Mouse (Mus musculus): Measurements from ENCODE around the gene Mlkl.

DNA sequence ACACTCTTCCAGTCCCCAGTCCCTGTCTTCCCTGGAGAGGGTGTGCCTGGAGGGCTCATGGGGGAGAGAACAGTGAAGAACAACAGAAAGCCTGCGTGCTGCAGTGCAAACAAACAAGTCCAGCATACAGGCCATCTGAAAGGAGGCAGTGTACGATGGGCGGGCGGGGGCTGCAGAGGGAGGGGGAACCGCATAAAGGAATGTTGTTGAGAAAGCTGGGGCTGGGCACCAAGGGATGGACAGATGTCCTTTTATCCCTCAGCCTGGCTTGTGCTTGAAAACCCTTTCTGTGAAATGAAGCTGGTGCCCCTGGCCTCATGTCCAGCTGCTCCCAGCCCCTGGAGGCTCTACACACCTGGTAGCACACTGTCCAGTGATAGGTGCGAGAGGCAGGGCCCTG lies 37.2 kb upstream of the Mlkl start:
- TF ChIP-seq GATA1 (IDR thresholded peaks at IDR 0.05; ENCODE audit: low read length) = no peak
- TF ChIP-seq TAL1 (IDR thresholded peaks at IDR 0.05; ENCODE audit: low read length) = no peak
